Mouse (Mus musculus) stomach, postnatal 0 days (tissue): ENCODE measurements around the gene Olfr469. TPM values are rescaled to one million over a fixed set of nuclear protein-coding genes. Genes with fewer than 3 reads are reported as not detected.

Source experiments
- ATAC-seq: fragments of 200-750 bp; cut with Nextera tagmentation; 2 replicates; pipeline ENCODE4 v1.8.0; 2017; ENCODE audit not compliant: low FRiP score, low TSS enrichment
- DNase-seq: peaks from one replicate; pipeline ENCODE4 v3.0.0-alpha.2; 2016; ENCODE audit warnings: low spot score
- H3K27ac ChIP-seq: fragments of 300-500 bp; sonication (generic); replicated peaks from 2 replicates; pipeline ENCODE4 v1.5.1; 2014; ENCODE audit warnings: mild to moderate bottlenecking, control low read depth
- H3K27me3 ChIP-seq: fragments of 300-500 bp; sonication (generic); 2 replicates; pipeline ENCODE4 v1.6.1; 2014; ENCODE audit warnings: low read length; ENCODE audit not compliant: control insufficient read depth, insufficient read depth
- H3K36me3 ChIP-seq: fragments of 300-500 bp; sonication (generic); 2 replicates; pipeline ENCODE4 v1.6.1; 2014; ENCODE audit warnings: low read length, mixed read lengths; ENCODE audit not compliant: control insufficient read depth, insufficient read depth
- H3K4me1 ChIP-seq: fragments of 300-500 bp; sonication (generic); replicated peaks from 2 replicates; pipeline ENCODE4 v1.6.1; 2014; ENCODE audit warnings: antibody characterized with exemption; ENCODE audit not compliant: control insufficient read depth, insufficient read depth
- H3K4me2 ChIP-seq: fragments of 300-500 bp; sonication (generic); replicated peaks from 2 replicates; pipeline ENCODE4 v1.6.1; 2014; ENCODE audit warnings: low read depth, mild to moderate bottlenecking, control low read depth, moderate library complexity
- H3K4me3 ChIP-seq: fragments of 300-500 bp; sonication (generic); 2 replicates; pipeline ENCODE4 v1.5.1; 2014; ENCODE audit warnings: low read depth, low read length, control low read depth
- H3K9ac ChIP-seq: fragments of 300-500 bp; sonication (generic); 2 replicates; pipeline ENCODE4 v1.6.1; 2014; ENCODE audit warnings: mild to moderate bottlenecking, low read length, control low read depth, mixed read lengths
- H3K9me3 ChIP-seq: fragments of 300-500 bp; sonication (generic); 2 replicates; pipeline ENCODE4 v1.6.1; 2016; ENCODE audit warnings: low read length; ENCODE audit not compliant: control insufficient read depth
- CTCF ChIP-seq: IDR thresholded peaks from 2 replicates; pipeline ENCODE4 v1.5.1; 2016; ENCODE audit warnings: antibody characterized with exemption, low read depth, mild to moderate bottlenecking, moderate library complexity
- EP300 ChIP-seq: optimal IDR thresholded peaks from 2 replicates; pipeline ENCODE3; 2016; ENCODE audit warnings: antibody characterized with exemption
- WGBS: fragments of 180-500 bp; shearing (Covaris S2); extraction: QIAGEN DNeasy Blood & Tissue Kit; methylation state at CpG from one replicate; pipeline ENCODE4 v1.1.7; 2014; 5-methylcytosine and 5-hydroxymethylcytosine counted together
- polyA plus RNA-seq: library from polyadenylated mRNA; unstranded; fragments of >200 nt; fragmentation: Nextera tagmentation; extraction: Ambion mirVana; gene quantifications from 2 replicates; pipeline ENCODE4 v1.2.1, GENCODE M21; 2015

The Olfr469 gene
- polyA plus RNA-seq, 1 experiment from 2014 or later, result not detected

- no peak overlapping the region for H3K27ac ChIP-seq
- ATAC-seq, result no peak
- no peaks in the 10 kb centered on the region for H3K36me3 ChIP-seq
- H3K27me3 ChIP-seq, result no peaks in the 10 kb centered on the region
- H3K9ac ChIP-seq, result no peak overlapping the region
- no peak for DNase-seq
- H3K4me1 ChIP-seq, result no peaks in the 10 kb centered on the region
- WGBS, result 64% methylated on average over 6 of the region's 6 CpGs
- H3K9me3 ChIP-seq, result no peaks in the 10 kb centered on the region
- H3K4me2 ChIP-seq, result no peak overlapping the region
- TF ChIP-seq EP300 (no peak), CTCF (no peak)
- H3K4me3 ChIP-seq, result no peak overlapping the region
These were observed 54.5 kb downstream of the Olfr469 start for GRCm38 (mm10) chr7:107770812-107771211.

Other genes starting within 250 kb of the Olfr469 start
- 17.8 and 19.2 TPM in 2 replicates for gene Ppfibp2, start 230.3 kb downstream of the Olfr469 start, polyA plus RNA-seq
- not detected in 2 replicates for gene 5330417H12Rik, start 200.4 kb downstream of the Olfr469 start, polyA plus RNA-seq
- 0.04 and 0.08 TPM in 2 replicates for gene Cyb5r2, start 67.5 kb downstream of the Olfr469 start, polyA plus RNA-seq
- not detected in 2 replicates for gene Ovch2, start 24.3 kb downstream of the Olfr469 start, polyA plus RNA-seq
- gene Olfr467, start 13.3 kb downstream of the Olfr469 start, polyA plus RNA-seq, result not detected in 2 replicates
- not detected in 2 replicates for gene Olfr470, start 21.9 kb upstream of the Olfr469 start, polyA plus RNA-seq
- 0.04 TPM in 1 of 2 replicates, not detected in the other for gene Olfr472, start 72.4 kb upstream of the Olfr469 start, polyA plus RNA-seq
- not detected in 2 replicates for gene Olfr473, start 104.9 kb upstream of the Olfr469 start, polyA plus RNA-seq
- not detected in 2 replicates for gene Olfr474, start 129.1 kb upstream of the Olfr469 start, polyA plus RNA-seq
- not detected in 2 replicates for gene Olfr476, start 139.3 kb upstream of the Olfr469 start, polyA plus RNA-seq
- not detected in 2 replicates for gene Olfr477, start 161.2 kb upstream of the Olfr469 start, polyA plus RNA-seq
- not detected in 2 replicates for gene Olfr478, start 208.4 kb upstream of the Olfr469 start, polyA plus RNA-seq
- gene Olfr479, start 225.2 kb upstream of the Olfr469 start, polyA plus RNA-seq, result not detected in 2 replicates
- not detected in 2 replicates for gene Olfr480, start 241.8 kb upstream of the Olfr469 start, polyA plus RNA-seq